Mouse (Mus musculus): ENCODE results near the gene Cdkn2b.

- TF ChIP-seq E2F4 (IDR thresholded peaks at IDR 0.05; ENCODE audit: insufficient replicate concordance, low read depth, low read length) (no peak), RCOR1 (conservative IDR thresholded peaks at IDR 0.05; ENCODE audit: low read depth, low read length) (no peak), CHD1 (IDR thresholded peaks at IDR 0.05; ENCODE audit: low read depth, low read length) (no peak), POLR2AphosphoS2 (IDR thresholded peaks at IDR 0.05; ENCODE audit: low read depth, low read length) (no peak), RAD21 (IDR thresholded peaks at IDR 0.05; ENCODE audit: low read depth, low read length) (no peak), CTCF (conservative IDR thresholded peaks at IDR 0.05 in 1 of 2, IDR thresholded peaks at IDR 0.05 in 1 of 2; ENCODE audit: low read depth in 2 of 2, low read length in 2 of 2) (no peak), TCF12 (IDR thresholded peaks at IDR 0.05; ENCODE audit: low read depth, low read length) (no peak), MAFK (IDR thresholded peaks at IDR 0.05; ENCODE audit: insufficient replicate concordance, low read length) (no peak), POLR2A (IDR thresholded peaks at IDR 0.05; ENCODE audit: low read depth, low read length) (no peak)
Observed at GRCm38 (mm10) chr4:89282036-89282566, 28.7 kb downstream of the Cdkn2b start.

Measured in CH12.LX (cell line).